Mouse (Mus musculus) left cerebral cortex, adult 11 months (tissue): ENCODE data around the gene St6gal1.

ENCODE experiments used
- DNase-seq: peaks from one replicate; pipeline ENCODE4 v3.0.0; 2022; ENCODE audit warnings: low spot score

Gene St6gal1

DNA sequence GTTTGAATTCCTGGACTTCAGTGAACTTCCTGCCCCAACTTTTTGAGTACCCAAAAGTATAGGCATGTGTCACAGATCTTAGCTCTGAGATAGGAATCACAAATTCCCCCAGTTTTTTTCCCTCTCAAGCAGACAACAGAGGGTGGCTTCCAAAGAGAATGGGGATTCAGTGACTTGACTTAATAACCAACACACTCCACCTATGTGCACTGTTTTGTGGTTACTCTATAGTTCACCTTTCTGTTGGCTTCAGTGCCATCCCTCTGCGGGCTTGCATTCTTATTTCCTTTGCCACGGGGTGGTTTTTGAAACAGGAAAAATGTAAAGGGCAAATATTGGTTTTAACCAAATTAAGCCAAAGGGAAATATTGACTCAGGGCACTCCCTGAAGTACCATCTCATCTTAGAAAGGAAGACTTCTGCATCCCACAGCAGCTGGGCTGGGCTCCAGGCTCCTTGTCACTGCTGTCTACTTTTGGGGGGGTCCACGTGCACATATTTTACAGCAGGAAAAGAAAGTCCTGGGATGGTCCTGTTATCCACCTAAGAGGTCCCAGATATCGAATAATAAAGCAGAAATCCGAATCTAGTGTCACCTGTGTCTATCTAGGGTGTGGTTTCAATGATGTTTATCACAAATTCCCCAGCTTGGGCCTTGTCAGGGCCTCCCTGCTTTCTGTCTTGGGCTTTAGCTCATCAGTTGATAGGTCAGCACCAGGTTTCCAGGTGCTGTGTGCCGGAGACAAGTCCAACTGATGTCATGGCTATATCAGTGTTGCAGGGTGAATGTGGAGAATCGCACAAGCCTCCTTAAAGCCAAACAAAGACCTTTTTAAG, 75.6 kb downstream of the St6gal1 start:
- DNase-seq, result no peak

DNA sequence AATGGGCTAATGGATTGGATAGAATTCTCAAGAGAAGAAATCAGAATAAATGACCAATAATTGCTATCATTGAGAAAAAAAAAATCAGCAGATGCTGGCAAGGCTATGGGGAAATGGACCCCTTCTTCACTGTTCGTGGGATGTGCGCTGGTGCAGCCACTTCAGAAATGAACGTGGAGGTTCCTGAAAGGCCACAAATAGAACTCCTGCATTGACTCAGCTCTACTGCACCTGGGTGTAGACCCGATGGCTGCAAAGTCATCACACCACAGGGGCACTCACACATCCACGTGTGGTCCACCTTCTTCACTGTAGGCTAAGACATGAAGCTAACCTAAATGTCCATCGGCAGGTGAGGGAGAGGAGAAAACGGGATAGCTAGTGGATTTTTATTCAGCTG, 77.2 kb downstream of the St6gal1 start:
- DNase-seq, result no peak

DNA sequence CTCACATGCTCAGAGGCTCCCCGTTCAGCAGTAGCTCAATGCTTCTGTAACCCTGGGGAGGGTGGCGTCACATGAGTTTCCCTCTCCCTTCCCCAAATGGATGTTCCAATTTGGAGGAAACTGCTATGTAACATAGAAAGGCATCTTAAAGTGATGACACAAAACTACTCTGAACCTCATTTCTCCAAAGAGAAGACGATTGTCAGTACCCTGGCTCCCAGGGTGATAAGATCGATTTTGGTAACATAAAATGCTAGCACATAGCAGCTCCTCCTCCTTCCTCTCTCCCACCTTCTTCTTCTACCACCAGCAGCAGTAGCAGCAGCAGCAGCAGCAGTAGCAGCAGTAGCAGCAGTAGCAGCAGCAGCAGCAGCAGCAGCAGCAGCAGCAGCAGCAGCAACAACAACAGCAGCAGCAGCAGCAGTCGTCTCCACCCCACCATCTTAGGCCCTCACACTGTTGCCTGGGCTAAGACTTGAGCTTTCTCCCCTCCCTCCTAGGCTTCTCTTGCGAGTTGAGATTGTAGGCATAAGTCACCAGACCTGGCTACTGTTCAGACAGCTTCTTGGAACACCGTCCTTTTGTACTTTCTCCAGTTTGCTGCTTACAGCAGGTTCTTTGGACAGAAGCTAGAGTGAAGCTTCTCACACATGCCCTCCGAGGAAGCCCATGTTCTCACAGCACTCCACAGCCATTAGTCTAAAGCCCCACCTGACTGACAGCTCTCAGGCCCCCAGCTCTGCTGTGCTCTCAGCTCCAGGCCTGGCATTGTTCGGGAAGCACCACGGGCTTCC, 81.5 kb downstream of the St6gal1 start:
- DNase-seq, result no peak

DNA sequence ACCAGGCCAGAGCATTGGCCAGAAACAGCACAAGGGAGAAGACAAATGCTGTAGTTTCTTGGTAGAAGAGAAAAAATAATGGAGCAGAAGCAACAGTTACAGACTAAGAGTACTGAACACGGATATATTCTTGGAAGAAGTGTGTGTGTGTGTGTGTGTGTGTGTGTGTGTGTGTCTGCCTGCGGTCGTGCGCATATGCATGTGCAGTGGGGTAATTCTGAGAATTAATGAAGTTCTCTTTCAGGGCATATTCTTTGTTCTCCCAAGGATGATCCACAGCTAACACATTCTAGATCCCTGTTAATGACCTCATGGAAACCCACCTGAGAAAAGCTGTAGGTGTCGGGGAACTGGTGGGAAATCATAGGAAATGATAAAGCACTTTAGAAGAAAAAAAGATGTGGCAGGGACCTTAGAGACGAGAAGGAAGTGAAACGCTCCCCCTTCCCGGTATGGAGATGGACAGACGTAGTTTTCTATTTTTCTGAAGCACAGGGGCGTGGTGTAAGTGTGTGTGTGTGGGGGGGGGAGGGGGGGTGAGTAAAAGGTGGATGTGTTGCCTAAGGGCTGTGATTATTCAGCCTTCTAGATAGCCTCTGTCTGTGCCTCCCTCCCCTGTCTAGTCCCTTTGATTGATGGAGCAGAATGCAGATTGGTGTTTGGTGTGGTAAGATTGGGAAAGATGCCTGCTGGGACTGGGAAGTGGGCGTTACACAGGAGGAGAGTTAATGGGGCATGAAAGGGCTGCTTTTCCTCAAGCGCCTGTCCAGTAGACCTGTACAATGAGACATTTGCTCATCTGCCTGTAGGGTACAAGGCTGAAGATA, 82.8 kb downstream of the St6gal1 start:
- DNase-seq, result no peak

DNA sequence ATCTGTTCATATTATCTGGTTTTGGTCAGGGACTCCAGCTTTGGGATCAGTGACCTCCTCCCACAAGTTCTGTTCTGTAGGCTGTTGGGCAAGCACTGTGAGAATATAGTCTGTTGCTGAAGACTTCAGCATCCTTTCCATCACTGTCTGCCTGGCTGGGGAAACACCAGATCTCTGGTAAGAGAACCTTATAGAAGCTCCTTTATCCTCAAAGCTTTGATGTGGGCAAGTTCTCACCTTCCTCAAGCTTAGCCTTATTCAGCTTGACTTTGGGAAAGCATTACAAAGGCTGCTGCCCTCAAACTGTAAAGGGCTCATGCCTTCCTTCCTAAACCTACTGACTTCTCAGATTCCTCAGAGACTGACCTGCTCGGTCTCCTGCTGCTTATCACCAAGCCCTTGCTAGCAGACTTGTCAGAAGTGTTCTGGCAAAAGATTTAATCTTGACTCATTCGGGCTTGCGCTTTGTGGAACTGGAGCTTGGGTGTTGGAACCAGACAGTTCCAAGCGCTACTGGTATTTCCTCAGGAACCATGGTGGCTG, 83.5 kb downstream of the St6gal1 start:
- no peak for DNase-seq

DNA sequence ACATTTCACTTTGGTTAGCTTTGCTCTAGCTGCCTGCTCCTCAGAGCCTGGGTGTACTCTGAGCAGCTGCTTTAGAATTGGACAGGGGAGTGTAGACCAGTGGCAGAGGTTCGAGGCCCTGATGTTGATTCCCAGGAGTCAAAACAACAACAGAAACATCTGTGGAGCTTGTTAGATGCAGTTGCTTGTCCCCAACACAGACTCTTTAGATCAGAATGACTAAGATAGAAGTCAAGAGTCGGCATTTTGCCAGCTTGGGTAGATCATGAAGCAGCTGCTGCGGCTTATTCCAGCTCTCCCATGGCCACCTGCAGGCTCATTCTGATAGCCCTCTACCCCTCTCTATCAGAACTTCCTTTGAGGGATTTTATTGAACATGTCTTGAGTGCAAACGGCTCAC, 84.5 kb downstream of the St6gal1 start:
- DNase-seq, result no peak

DNA sequence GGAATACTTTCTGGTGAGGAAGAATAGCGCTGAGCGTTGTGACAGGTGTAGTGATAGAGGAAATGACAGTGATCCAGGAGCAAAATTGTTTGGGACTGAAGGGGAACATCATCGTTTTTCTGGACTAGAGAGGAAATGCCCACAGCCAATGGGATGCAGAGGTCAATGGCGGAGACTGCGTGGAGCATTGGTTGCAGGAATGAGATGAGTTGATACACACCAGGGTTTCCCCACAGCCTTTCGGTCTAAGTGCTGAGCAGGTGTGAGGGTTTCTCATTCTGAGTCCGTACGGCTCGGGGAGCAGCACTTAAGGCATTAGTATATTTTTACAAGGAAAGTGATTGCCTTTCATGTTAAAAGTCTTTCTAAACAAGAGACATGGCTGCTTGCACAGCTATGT, 88.1 kb downstream of the St6gal1 start:
- DNase-seq, result no peak

DNA sequence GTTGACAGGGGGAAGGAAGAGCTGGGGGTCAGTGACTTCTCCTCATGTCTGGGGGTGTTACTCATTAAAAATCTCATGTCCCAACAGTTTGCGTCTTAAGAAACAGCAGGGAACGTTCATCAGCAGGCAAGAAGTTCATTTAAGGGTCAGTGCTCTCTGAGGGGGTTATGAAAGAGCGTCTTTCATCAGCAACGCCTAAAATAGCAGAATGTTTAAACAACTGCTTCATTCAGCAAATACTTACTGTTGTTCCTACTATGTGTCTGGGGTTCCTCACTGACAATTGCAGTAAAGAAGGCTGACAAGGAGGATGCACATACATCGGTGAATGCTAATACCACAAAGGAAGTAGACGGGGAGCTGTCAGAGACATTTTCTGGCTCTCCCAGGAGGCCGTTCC, 90.2 kb downstream of the St6gal1 start:
- no peak for DNase-seq

DNA sequence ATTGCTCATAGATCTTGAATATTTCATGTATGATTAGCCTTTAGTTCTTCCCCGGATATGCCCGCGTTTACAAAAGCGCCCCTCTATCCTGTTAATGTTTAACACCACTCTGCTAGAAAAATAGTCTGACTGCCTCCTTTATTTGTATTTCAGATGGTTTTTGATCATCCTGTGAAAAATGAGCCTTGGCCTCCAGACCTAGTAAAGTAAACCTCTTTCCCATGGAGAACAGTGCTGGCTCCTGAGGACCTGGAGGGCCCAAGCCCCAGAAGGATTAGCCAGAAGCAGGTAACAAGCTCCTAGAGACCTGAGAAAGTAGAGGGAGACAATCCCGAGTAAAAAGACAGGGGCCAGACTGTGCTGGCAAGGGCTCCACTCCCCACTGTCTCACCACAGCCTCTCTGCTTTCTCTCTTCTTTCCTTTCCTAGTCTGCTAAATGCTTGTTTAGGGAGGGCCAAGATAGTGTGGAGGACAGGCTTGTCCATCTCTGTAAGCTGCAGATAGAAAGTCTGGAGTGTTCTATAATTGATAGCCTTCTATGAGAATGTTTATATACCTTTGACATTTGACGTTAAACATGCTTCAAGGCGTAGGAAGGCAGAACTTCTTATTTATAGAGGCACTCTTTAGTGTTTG, 93.0 kb downstream of the St6gal1 start:
- DNase-seq, result no peak

DNA sequence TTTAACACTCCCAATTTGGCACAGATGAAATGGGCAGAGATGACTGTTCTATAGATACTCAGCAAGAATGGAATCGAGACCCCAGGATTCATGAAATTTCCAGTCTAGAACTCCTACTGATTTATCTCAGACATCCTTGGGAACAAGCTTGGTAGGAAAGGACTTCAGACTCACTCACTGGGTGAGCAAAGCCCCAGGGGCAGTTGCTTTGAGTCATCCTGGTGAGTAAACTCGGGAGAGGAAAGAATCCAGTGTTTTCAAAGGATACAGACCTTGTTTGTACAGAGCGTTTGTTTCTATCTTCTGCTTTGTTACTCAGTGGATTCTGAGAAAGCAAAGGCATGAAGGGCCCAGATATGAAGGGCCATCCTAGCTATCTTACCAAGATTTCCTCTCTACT, 95.5 kb downstream of the St6gal1 start:
- DNase-seq, result no peak

DNA sequence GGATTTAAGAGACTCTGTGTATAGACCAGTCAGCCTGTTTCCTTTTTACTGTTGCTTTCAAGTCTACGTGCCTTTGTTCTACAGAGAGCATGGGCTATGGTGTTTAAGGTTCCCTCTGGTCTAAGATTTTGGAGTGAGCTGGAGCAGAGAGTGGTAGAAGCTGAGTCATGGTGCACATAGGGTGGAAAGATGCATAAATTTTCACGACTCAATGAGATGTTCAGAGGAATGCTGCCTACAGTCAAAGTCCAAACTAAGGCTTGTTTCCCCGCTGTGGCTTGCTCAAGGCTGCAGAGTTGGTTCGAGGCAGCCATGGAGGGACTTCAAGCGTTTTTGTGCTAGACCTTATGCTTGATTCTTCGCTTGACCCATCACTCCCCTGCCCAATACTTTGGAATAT, 96.0 kb downstream of the St6gal1 start:
- DNase-seq, result no peak

DNA sequence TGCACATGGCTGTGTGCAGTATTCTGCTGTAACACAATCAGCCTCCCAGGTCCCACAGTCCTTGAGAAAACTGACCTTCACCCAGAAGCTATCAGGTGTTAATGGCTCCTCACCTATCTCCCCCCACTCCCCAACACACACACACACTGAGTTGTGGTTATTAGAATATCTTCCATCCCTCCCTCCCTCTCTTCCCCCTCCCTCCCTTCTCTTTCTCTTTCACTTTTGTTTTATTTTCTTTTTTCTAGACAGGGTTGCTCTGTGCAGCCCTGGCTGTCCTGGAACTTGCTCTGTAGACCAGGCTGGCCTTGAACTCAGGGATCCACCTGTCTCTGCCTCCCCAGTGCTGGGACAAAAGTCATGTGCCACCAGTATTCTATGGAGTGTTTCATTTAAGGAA, 97.9 kb downstream of the St6gal1 start:
- no peak for DNase-seq

DNA sequence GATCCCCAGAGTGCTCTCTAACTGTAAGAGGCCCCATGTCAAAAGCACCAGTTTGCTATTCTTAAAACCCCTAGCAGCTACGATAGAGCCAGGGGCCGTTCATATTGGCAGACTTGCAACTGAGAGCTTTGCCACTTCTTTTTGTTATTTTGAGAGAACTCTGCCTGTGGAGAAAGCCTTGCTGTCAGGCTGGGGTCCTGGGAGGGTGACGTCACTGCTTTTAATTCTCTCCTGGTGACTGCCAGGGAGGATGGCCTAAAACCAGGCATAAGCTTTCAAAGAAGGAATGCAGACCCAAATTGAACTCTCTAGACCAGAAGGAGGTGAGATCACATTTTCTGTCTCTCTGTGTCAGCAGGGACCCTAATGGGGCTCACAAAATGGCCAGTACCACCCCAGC, 99.4 kb downstream of the St6gal1 start:
- DNase-seq, result no peak

DNA sequence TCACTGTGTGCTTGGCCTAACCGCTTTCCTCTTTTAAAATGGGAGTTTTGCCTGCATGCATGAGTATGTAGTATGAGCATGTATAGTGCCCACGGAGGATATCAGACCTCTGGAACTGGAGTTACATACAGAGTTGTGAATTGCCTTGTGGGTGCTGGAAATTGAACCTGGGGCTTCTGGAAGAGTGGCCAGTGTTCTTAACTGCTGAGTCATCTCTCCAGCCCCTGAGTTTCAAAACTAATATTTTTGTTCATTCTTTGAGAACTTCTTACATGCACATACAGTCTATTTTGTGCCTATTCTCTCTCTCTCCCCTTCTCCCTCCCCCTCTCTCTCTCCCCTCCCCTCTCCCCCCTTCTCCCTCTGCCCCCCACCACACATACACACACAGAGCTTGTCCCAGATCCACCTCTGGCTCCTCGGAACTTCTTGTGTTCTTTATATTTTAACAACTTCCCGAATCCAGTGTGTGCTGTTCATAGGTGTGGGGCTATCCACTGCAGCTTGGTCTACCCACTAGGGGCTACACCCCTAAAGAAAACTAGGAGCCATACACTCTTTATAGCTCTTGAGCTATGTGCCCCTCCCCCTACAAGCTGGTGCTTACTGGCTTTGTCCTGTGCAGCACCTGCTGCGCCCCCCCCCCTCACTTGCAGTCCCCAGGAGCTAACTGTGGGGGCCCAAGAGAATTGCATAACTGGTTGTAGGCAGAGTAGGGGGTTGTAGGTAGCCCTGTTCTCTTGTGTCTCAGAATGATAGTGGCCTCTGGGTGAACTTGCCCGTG, 100.5 kb downstream of the St6gal1 start:
- no peak for DNase-seq

DNA sequence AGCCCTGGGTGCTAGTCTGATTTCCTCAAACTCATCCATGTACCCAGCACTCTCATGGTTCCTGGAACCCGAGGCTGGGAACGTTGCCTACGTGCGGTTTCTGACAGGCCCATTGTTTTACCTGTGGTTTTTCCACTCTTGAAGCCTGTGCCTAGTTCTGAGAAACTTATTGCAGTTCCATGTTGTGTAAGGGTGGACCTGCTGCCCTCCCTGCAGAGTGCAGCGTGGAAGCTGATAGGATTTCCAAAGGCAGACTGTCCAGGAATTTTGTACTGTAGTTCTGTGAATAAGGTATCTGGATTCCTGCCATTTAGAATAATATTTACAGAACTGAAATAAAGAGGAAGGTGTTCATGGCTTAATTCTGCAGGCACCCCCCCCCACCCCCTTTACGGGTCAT, 102.1 kb downstream of the St6gal1 start:
- DNase-seq, result no peak

DNA sequence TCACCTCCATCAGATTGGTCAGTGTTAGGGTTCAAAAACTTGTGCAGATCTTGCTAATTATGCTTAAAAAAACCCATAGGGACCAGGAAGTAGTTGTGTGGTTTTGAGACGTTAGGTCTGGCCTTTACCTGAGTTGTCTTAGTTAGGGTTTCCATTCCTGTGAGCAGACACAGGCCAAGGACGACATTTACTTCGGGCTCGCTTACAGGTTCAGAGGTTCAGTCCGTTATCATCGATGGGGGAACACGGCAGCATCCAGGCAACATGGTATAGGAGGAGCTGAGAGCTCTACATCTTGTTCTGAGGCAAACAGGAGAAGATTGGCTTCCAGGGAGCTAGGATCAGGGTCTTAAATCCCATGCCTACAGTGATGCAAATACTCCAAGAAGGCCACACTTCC, 102.7 kb downstream of the St6gal1 start:
- no peak for DNase-seq

DNA sequence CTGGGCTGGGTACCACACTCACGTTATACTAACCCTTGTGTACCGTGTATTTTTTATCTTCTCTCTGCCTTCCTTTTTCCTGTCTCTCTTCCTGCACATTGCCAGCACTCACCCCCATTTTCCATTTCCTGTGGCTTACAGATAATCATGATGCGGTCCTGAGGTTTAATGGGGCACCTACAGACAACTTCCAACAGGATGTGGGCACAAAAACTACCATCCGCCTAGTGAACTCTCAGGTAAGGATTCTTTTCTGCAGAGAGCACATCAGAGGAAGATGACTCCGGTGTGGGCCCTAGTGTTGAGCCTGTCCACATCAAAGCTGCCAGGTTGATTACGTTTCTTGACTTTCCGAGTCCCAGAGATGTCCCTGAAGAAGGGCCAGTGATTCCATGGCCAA, 103.7 kb downstream of the St6gal1 start:
- no peak for DNase-seq

DNA sequence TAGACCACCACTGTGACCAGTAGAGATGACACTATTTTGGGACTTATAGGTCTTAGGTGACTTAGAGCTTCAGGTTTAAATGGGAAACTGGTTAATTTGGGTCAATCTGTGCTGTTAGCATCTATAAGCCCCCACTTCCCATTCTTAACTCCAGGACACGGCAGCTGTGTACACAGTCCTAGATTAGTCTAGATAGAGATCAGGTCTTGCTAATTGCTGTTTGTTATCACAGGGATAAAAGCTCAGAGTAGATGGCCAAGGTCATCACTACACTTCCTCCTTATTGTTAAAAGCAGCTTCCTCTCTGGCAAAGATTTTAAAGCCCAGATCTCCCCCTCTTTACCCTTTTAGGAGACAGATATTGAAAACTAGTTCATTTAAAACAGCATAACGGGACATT, 107.6 kb downstream of the St6gal1 start:
- DNase-seq, result no peak

DNA sequence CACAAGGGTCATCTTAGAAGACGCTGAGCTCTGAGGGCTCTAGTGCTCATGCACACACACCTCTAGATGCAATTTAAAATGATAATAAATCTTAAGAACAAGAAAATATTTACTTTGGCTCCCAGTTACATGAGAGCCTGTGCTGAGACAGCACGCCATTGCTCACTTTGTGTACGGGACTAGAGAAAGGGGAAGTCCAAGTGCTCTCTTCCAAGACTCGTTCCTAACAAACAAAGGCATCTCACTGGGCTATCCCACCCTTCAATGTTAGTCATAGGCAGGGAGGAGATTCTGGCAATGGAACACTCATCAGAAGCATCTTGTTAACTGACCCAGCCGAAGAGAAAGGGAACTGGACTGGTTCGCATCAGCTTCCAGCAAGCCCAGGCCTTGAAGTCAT, 108.1 kb downstream of the St6gal1 start:
- DNase-seq, result no peak

DNA sequence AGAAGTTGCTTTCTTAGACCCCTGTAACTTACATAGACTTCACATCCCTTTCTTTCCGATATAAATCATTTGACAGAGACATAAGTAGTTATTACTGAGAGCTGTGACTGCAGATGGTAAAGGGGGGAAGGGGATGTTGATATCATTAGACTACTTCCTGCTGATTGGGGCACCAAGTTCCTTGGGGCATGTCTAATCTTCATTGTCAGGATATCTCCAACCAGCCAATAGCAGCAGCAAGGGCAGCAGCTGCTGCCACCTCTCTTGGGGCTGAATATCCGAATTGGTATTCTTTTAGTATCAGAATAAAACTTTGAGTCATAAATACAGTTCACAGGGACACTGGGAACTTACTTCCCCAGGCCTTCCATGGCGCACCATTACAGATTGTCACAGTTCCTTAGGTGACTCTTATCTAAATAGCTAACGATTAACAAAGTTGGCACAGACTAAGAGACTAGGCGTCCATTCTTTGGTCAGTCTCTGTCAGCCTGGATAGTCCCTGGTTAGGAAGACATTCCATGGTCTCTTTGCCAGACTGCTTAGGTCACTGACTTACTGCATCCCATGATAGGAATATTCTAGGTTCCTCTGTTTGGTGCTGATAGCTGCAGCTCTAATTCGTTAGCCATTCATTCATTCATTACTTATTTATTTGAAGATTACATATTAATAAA, 109.5 kb downstream of the St6gal1 start:
- no peak for DNase-seq

DNA sequence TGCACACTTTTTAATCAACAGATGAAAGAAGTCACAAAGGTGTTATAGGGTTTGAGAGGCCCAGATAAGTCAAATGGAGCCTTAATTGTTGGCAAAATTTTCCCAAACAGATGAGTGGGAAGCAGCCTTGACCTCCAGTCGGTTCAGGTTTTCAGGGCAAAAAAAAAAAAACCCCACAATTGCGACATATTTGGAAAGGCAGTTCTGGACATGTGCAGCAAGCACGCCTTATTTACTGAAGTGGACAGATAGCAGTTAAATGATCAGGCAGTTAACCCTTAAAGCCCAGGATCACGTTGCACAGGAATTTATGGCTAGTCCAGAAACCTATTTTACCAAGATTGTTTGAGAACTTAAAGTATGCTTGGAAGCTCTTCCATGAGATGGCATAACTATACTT, 112.8 kb downstream of the St6gal1 start:
- DNase-seq, result no peak
